Mouse (Mus musculus) kidney, embryonic 16.5 days (tissue): ENCODE results near the gene Cryba1. TPM values are rescaled to one million over a fixed set of nuclear protein-coding genes. Genes with fewer than 3 reads are reported as not detected.

Experiments used
- ATAC-seq: fragments of 200-750 bp; cut with Nextera tagmentation; 2 replicates; pipeline ENCODE4 v1.8.0; 2017; ENCODE audit warnings: moderate TSS enrichment; ENCODE audit not compliant: low FRiP score, low TSS enrichment
- H3K27ac ChIP-seq: fragments of 300-500 bp; sonication (generic); 2 replicates; pipeline ENCODE4 v1.5.1; 2014; ENCODE audit warnings: low read length
- H3K27me3 ChIP-seq: fragments of 300-500 bp; sonication (generic); 2 replicates; pipeline ENCODE4 v1.6.1; 2014; ENCODE audit warnings: low read length, control low read depth, mixed read lengths; ENCODE audit not compliant: insufficient read depth
- H3K36me3 ChIP-seq: fragments of 300-500 bp; sonication (generic); 2 replicates; pipeline ENCODE4 v1.6.1; 2014; ENCODE audit warnings: low read length, control low read depth, mixed read lengths; ENCODE audit not compliant: insufficient read depth
- H3K4me1 ChIP-seq: fragments of 300-500 bp; sonication (generic); 2 replicates; pipeline ENCODE4 v1.6.1; 2014; ENCODE audit warnings: low read length, control low read depth, mixed read lengths; ENCODE audit not compliant: insufficient read depth
- H3K4me2 ChIP-seq: fragments of 300-500 bp; sonication (generic); replicated peaks from 2 replicates; pipeline ENCODE4 v1.6.1; 2014; ENCODE audit warnings: low read depth, low read length
- H3K4me3 ChIP-seq: fragments of 300-500 bp; sonication (generic); 2 replicates; pipeline ENCODE4 v1.5.1; 2014; ENCODE audit warnings: mild to moderate bottlenecking, low read length
- H3K9ac ChIP-seq: fragments of 300-500 bp; sonication (generic); replicated peaks from 2 replicates; pipeline ENCODE4 v1.6.1; 2014; ENCODE audit warnings: low read length
- H3K9me3 ChIP-seq: fragments of 300-500 bp; sonication (generic); 2 replicates; pipeline ENCODE4 v1.6.1; 2016; ENCODE audit warnings: low read length, control low read depth
- WGBS: fragments of 180-500 bp; shearing (Covaris S2); extraction: QIAGEN DNeasy Blood & Tissue Kit; methylation state at CpG from one replicate; pipeline ENCODE4 v1.1.7; 2014; 5-methylcytosine and 5-hydroxymethylcytosine counted together
- polyA plus RNA-seq: library from polyadenylated mRNA; unstranded; fragments of >200 nt; fragmentation: Nextera tagmentation; extraction: Ambion mirVana; gene quantifications from 2 replicates; pipeline ENCODE4 v1.2.1, GENCODE M21; 2015

Gene Cryba1
- polyA plus RNA-seq, 1 experiment from 2014 or later = not detected

- Histone ChIP-seq H3K9me3 (no peaks in the 10 kb centered on the region), H3K4me3 (peak overlapping the region; percentile 79), H3K36me3 (peaks cover 9% of the 10 kb centered on the region), H3K4me1 (peaks cover 10% of the 10 kb centered on the region), H3K4me2 (peak overlapping the region; percentile 54), H3K27ac (peak overlapping the region; percentile 98), H3K9ac (peak overlapping the region; percentile 90), H3K27me3 (no peaks in the 10 kb centered on the region)
- WGBS = under 1% methylated on average over 49 of the region's 76 CpGs
- ATAC-seq = peak; percentile 54
Observed at GRCm38 (mm10) chr11:77686841-77687540, 38.1 kb downstream of the Cryba1 start.

GRCm38 (mm10) chr11:77686346-77686840 is 38.7 kb downstream of the Cryba1 start:
- Histone ChIP-seq H3K27me3 (no peaks in the 10 kb centered on the region), H3K4me1 (peaks cover 10% of the 10 kb centered on the region), H3K4me3 (peak overlapping the region; percentile 79), H3K9me3 (no peaks in the 10 kb centered on the region), H3K36me3 (peaks cover 3% of the 10 kb centered on the region; the same call in 1 of the 2 replicates), H3K27ac (peak overlapping the region; percentile 98), H3K4me2 (peak overlapping the region; percentile 54), H3K9ac (peak overlapping the region; percentile 90)
- ATAC-seq = peak; percentile 66
- 1% methylated on average over 27 of the region's 30 CpGs for WGBS

- WGBS = under 1% methylated on average over 38 of the region's 38 CpGs
- Histone ChIP-seq H3K9me3 (no peaks in the 10 kb centered on the region), H3K9ac (peak within 1 kb of the TSS; percentile 90), H3K4me3 (peak within 1 kb of the TSS; percentile 79), H3K36me3 (0 out of 2 replicates have a peak, but pooled peaks cover 2% of the 10 kb centered on the region), H3K4me2 (peak within 1 kb of the TSS; percentile 60), H3K27ac (peak within 1 kb of the TSS; percentile 98), H3K4me1 (peaks cover 10% of the 10 kb centered on the region), H3K27me3 (no peaks in the 10 kb centered on the region)
- peak; percentile 99 for ATAC-seq
Observed at GRCm38 (mm10) chr11:77685383-77686265, 39.5 kb downstream of the Cryba1 start, which contains the start of gene Nufip2. TSS of gene Nufip2 (plus strand) at chr11:77686155.

- Histone ChIP-seq H3K4me1 (peaks cover 10% of the 10 kb centered on the region), H3K27ac (no peak overlapping the region), H3K4me3 (no peak overlapping the region), H3K36me3 (no peaks in the 10 kb centered on the region), H3K9ac (no peak overlapping the region), H3K9me3 (no peaks in the 10 kb centered on the region), H3K4me2 (no peak overlapping the region), H3K27me3 (no peaks in the 10 kb centered on the region)
- 69% methylated on average over 2 of the region's 2 CpGs for WGBS
- ATAC-seq = no peak
Observed at GRCm38 (mm10) chr11:77684896-77685295, 40.2 kb downstream of the Cryba1 start.

- 30% methylated on average over 2 of the region's 2 CpGs for WGBS
- ATAC-seq = no peak
- Histone ChIP-seq H3K9me3 (no peaks in the 10 kb centered on the region), H3K4me1 (0 out of 2 replicates have a peak, but pooled peaks cover 3% of the 10 kb centered on the region), H3K27me3 (no peaks in the 10 kb centered on the region), H3K4me2 (no peak overlapping the region), H3K36me3 (no peaks in the 10 kb centered on the region), H3K9ac (no peak overlapping the region), H3K4me3 (no peak overlapping the region), H3K27ac (no peak overlapping the region)
Observed at GRCm38 (mm10) chr11:77680018-77680417, 45.1 kb downstream of the Cryba1 start.

GRCm38 (mm10) chr11:77673428-77673991 is 51.6 kb downstream of the Cryba1 start:
- Histone ChIP-seq H3K27me3 (no peaks in the 10 kb centered on the region), H3K4me3 (no peak overlapping the region), H3K4me2 (no peak overlapping the region), H3K4me1 (no peaks in the 10 kb centered on the region), H3K9ac (no peak overlapping the region), H3K9me3 (0 out of 2 replicates have a peak, but pooled peaks cover 4% of the 10 kb centered on the region), H3K36me3 (no peaks in the 10 kb centered on the region), H3K27ac (no peak overlapping the region)
- ATAC-seq = no peak
- WGBS = 64% methylated on average over 4 of the region's 4 CpGs

GRCm38 (mm10) chr11:77672746-77673145 is 52.3 kb downstream of the Cryba1 start:
- H3K9me3 ChIP-seq = 0 out of 2 replicates have a peak, but pooled peaks cover 4% of the 10 kb centered on the region
- H3K27me3 ChIP-seq = no peaks in the 10 kb centered on the region
- no peak overlapping the region for H3K27ac ChIP-seq
- no peak overlapping the region for H3K4me2 ChIP-seq
- H3K4me1 ChIP-seq = no peaks in the 10 kb centered on the region
- no peak overlapping the region for H3K4me3 ChIP-seq
- no peak overlapping the region for H3K9ac ChIP-seq
- no peaks in the 10 kb centered on the region for H3K36me3 ChIP-seq
- 96% methylated on average over 2 of the region's 2 CpGs for whole genome bisulfite sequencing
- ATAC-seq = no peak

Other genes with a start within 250 kb of the Cryba1 start
- 3.5 and 4.0 TPM in 2 replicates for gene Ankrd13b, start 235.6 kb downstream of the Cryba1 start, polyA plus RNA-seq
- 9.7 and 13.0 TPM in 2 replicates for gene Git1, start 231.7 kb downstream of the Cryba1 start, polyA plus RNA-seq
- 2.0 and 2.2 TPM in 2 replicates for gene Abhd15, start 210.2 kb downstream of the Cryba1 start, polyA plus RNA-seq
- 34.1 and 36.1 TPM in 2 replicates for gene Trp53i13, start 209.3 kb downstream of the Cryba1 start, polyA plus RNA-seq
- not detected in 2 replicates for gene Gm10392, start 206.1 kb downstream of the Cryba1 start, polyA plus RNA-seq
- gene Taok1, start 117.5 kb downstream of the Cryba1 start, polyA plus RNA-seq = 12.8 and 16.0 TPM in 2 replicates
- 3.4 and 3.6 TPM in 2 replicates for gene Nufip2, start 39.1 kb downstream of the Cryba1 start, polyA plus RNA-seq
- 32.4 and 38.1 TPM in 2 replicates for gene Myo18a, start 38.0 kb upstream of the Cryba1 start, polyA plus RNA-seq
- gene Gm10277, start 62.5 kb upstream of the Cryba1 start, polyA plus RNA-seq = 1.5 and 1.6 TPM in 2 replicates
- 14.7 and 16.0 TPM in 2 replicates for gene Pipox, start 168.8 kb upstream of the Cryba1 start, polyA plus RNA-seq
- 0.19 and 0.27 TPM in 2 replicates for gene Sez6, start 205.5 kb upstream of the Cryba1 start, polyA plus RNA-seq